Mouse (Mus musculus): Measurements from ENCODE around the gene Herc4. TPM values are rescaled to one million over a fixed set of nuclear protein-coding genes. Genes with fewer than 3 reads are reported as not detected.
A peak's percentile ranks its signal among the peaks of the same experiment; 100 is the strongest.

The Herc4 gene
- 44.1 and 46.9 TPM in 2 replicates for polyA plus RNA-seq (2016; fragmentation: Nextera tagmentation; extraction: Ambion mirVana)

- no peaks in the 10 kb centered on the region for H3K9me3 ChIP-seq
- under 1% methylated on average over 44 of the region's 44 CpGs for WGBS
- H3K27ac ChIP-seq, result peak within 1 kb of the TSS; percentile 99
- no peaks in the 10 kb centered on the region for H3K36me3 ChIP-seq
- ATAC-seq (ENCODE audit: insufficient number of reproducible peaks, insufficient read depth, low FRiP score, low TSS enrichment), result peak; percentile 100
- H3K4me3 ChIP-seq, result peak within 1 kb of the TSS; percentile 94
- H3K4me2 ChIP-seq (replicated peaks), result peak within 1 kb of the TSS; percentile 64
- H3K27me3 ChIP-seq, result no peaks in the 10 kb centered on the region
- H3K9ac ChIP-seq, result peak within 1 kb of the TSS; percentile 93
- peaks cover 8% of the 10 kb centered on the region for H3K4me1 ChIP-seq
Observed at GRCm38 (mm10) chr10:63243493-63244054, at the start of gene Herc4. Gene Herc4, plus strand, starts transcription at chr10:63243810.

DNA sequence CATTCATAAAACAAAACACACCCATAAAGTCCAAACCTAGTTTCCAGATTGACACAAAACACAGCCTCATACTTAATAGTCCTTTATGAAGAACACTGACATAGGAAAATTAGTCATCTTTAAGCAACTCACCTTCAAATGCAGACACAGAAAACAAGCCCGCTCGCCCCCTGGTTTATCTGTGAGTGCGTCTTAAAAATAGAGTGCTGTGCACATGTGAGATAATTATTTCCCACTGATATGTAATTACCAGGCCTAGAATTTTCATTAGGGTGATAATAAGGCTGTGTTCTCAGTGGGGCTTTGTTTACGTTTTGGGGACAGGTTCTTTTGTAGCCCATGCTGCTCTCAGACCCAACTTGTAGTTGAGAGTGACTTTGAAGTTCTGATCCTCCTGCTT, 44.6 kb upstream of the Herc4 start:
- Histone ChIP-seq H3K4me2 (replicated peaks) (no peak overlapping the region), H3K9me3 (no peaks in the 10 kb centered on the region), H3K36me3 (no peaks in the 10 kb centered on the region), H3K4me3 (no peak overlapping the region), H3K4me1 (no peaks in the 10 kb centered on the region), H3K27ac (no peak overlapping the region), H3K27me3 (no peaks in the 10 kb centered on the region), H3K9ac (no peak overlapping the region)
- no peak for ATAC-seq (ENCODE audit: insufficient number of reproducible peaks, insufficient read depth, low FRiP score, low TSS enrichment)
- 82% methylated on average over 4 of the region's 4 CpGs for WGBS

DNA sequence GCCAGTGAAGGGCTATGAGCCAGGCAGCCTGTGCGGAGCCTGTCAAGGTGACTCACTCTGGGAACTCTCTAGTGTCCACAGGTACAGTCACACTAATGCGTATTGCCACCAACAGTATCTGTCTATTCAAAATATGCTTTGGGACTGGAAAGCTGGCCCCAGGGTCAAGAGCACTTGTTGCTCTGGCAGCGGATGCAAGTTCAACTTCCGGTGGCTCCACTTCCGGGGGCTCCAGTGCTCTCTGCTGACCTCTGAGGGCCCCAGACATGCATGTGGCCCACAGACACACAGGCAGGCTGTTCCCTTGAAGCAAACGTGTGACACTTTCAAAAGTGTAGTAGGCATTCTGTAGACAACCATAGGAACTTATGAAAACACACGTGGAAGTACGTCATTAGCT, 42.1 kb upstream of the Herc4 start:
- H3K4me1 ChIP-seq, result no peaks in the 10 kb centered on the region
- H3K4me3 ChIP-seq, result no peak overlapping the region
- no peak overlapping the region for H3K27ac ChIP-seq
- H3K9me3 ChIP-seq, result no peaks in the 10 kb centered on the region
- ATAC-seq (ENCODE audit: insufficient number of reproducible peaks, insufficient read depth, low FRiP score, low TSS enrichment), result no peak
- H3K36me3 ChIP-seq, result no peaks in the 10 kb centered on the region
- H3K9ac ChIP-seq, result no peak overlapping the region
- no peaks in the 10 kb centered on the region for H3K27me3 ChIP-seq
- no peak overlapping the region for H3K4me2 ChIP-seq (replicated peaks)
- 68% methylated on average over 8 of the region's 8 CpGs for WGBS

GRCm38 (mm10) chr10:63203002-63203401, 40.6 kb upstream of the Herc4 start:
- H3K36me3 ChIP-seq, result no peaks in the 10 kb centered on the region
- H3K4me2 ChIP-seq (replicated peaks), result no peak overlapping the region
- no peaks in the 10 kb centered on the region for H3K9me3 ChIP-seq
- no peak overlapping the region for H3K9ac ChIP-seq
- H3K4me1 ChIP-seq, result no peaks in the 10 kb centered on the region
- no peak overlapping the region for H3K4me3 ChIP-seq
- no peak for ATAC-seq (ENCODE audit: insufficient number of reproducible peaks, insufficient read depth, low FRiP score, low TSS enrichment)
- no peak overlapping the region for H3K27ac ChIP-seq
- H3K27me3 ChIP-seq, result no peaks in the 10 kb centered on the region
- 64% methylated on average over 3 of the region's 3 CpGs for WGBS

DNA sequence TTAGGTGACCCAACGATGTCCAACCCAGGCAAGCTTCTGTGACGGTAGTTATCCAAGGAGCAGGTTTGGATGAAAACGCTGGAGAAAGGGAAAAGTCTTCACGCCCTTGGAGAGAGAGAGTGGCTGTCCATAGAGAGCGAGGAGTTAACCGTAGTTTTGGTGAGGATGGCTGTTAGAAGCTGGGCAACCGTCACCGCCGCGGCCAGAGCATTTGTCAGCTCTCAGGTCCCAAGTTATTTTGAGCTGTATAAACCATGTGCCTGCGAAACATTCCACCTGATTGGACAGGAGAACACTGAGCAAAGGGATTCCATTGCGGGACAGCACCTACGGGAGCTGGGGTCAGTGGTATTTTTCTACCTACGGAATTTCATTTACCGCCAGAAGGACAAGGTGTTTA, 39.9 kb upstream of the Herc4 start, which contains the start of gene Mypn:
TSS of gene Mypn (minus strand) at position 225 of the 400 bp plus-strand sequence.
- no peaks in the 10 kb centered on the region for H3K9me3 ChIP-seq
- no peaks in the 10 kb centered on the region for H3K27me3 ChIP-seq
- no peak within 1 kb of the TSS for H3K4me3 ChIP-seq
- no peaks in the 10 kb centered on the region for H3K36me3 ChIP-seq
- no peak within 1 kb of the TSS for H3K4me2 ChIP-seq (replicated peaks)
- 88% methylated on average over 15 of the region's 15 CpGs for WGBS
- ATAC-seq (ENCODE audit: insufficient number of reproducible peaks, insufficient read depth, low FRiP score, low TSS enrichment), result no peak
- H3K27ac ChIP-seq, result no peak within 1 kb of the TSS
- no peak within 1 kb of the TSS for H3K9ac ChIP-seq
- no peaks in the 10 kb centered on the region for H3K4me1 ChIP-seq

DNA sequence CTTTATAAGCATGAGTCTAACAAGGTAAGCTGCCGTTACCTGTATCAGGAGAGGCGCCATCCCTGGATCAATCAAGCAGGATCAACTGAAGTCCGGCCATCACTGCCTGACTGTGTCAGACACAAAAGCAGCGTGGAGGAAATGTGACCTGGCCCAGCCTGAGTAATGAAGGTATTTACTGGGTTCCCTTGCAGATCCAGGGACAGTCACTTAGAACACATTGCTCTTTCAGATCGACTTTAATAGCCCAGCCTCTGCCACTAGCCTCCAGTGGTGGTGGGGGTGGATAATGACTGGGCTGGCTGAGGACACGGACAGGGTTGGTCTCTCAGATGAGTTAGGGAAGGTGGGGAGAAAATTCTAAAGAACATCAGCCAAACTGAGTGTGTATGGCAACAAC, 34.7 kb upstream of the Herc4 start:
- H3K36me3 ChIP-seq, result no peaks in the 10 kb centered on the region
- H3K27me3 ChIP-seq, result no peaks in the 10 kb centered on the region
- no peak overlapping the region for H3K9ac ChIP-seq
- no peak overlapping the region for H3K4me2 ChIP-seq (replicated peaks)
- H3K9me3 ChIP-seq, result no peaks in the 10 kb centered on the region
- no peaks in the 10 kb centered on the region for H3K4me1 ChIP-seq
- no peak overlapping the region for H3K27ac ChIP-seq
- ATAC-seq (ENCODE audit: insufficient number of reproducible peaks, insufficient read depth, low FRiP score, low TSS enrichment), result no peak
- H3K4me3 ChIP-seq, result no peak overlapping the region
- WGBS, result 52% methylated on average over 6 of the region's 6 CpGs

DNA sequence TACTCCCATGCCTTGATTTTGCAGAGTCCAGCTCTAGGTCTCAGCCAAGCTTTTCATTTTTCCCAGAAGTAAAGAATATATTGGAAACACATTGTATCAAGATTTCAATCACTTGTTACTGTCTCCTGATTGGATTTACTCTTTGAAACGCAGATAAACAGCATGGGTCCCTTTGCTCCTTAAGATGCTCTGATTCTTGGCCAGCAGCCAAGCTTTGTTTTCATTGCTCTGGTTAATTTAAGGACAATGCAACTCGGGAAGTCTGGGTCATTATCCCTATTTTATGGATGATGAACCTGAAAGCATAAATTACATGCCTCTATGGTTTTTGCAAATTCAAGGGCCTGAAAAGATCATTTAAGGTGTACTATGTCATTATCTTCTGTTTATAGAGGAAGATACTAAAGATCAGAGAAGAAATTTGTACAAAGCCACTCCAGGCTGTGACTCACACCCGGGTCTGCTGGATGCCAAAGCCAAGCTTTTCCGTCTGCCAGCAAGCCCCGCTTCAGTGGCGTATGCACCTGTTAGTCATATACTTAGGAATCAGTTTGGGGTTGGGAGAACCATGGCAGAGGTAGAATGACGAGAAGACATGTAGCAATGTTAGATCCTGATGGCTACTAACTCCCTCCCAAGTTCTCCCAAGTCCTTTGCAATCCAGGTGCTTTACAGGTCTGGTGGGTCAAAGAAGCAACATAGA, 22.4 kb upstream of the Herc4 start:
- Histone ChIP-seq H3K4me3 (no peak overlapping the region), H3K9ac (no peak overlapping the region), H3K36me3 (no peaks in the 10 kb centered on the region), H3K4me1 (no peaks in the 10 kb centered on the region), H3K4me2 (replicated peaks) (no peak overlapping the region), H3K27ac (no peak overlapping the region), H3K9me3 (no peaks in the 10 kb centered on the region), H3K27me3 (no peaks in the 10 kb centered on the region)
- no peak for ATAC-seq (ENCODE audit: insufficient number of reproducible peaks, insufficient read depth, low FRiP score, low TSS enrichment)
- 69% methylated on average over 7 of the region's 7 CpGs for WGBS

DNA sequence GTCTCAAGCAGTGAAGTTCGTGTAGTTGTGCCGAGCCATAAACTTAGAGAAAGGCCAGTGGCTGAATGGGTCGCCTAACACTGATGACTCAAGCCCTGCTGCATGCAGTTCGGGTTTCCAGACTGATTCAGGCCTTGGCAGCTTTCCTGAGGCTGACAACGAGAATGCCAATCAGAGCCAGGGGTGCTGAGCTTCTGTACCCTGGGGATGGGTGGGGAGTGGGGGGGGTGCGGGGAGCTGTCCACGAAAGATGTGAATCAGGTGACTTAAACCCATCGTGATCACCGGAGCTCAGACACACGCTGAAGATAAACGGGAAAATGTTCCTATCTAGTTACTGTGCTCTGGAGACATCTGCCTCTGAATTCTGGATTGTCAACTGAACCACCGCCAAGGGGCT, 19.3 kb upstream of the Herc4 start:
- Histone ChIP-seq H3K36me3 (no peaks in the 10 kb centered on the region), H3K4me1 (no peaks in the 10 kb centered on the region), H3K4me2 (replicated peaks) (no peak overlapping the region), H3K9me3 (no peaks in the 10 kb centered on the region), H3K4me3 (no peak overlapping the region), H3K27ac (no peak overlapping the region), H3K9ac (no peak overlapping the region), H3K27me3 (no peaks in the 10 kb centered on the region)
- ATAC-seq (ENCODE audit: insufficient number of reproducible peaks, insufficient read depth, low FRiP score, low TSS enrichment), result no peak
- WGBS, result 78% methylated on average over 12 of the region's 12 CpGs

DNA sequence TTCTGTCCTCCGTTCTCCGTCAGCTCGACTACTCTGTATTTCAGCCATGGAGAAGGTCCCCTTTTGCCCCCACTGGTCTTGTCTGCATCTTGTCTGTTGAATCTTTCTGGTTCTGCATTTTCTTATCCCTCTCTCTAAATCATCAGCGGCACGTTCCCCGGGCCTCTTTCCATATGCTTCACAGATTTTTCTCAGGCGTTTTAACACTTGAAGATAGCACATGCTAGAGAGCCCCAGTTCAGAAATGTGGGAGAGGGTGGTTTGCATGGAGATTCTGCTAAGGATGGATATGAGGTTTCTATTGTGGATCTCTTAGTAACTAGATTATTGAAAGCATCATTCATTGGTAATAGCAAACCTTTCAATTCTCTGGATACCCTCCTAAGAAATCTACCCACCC, 13.3 kb upstream of the Herc4 start:
- Histone ChIP-seq H3K27ac (no peak overlapping the region), H3K36me3 (no peaks in the 10 kb centered on the region), H3K4me3 (no peak overlapping the region), H3K9ac (no peak overlapping the region), H3K9me3 (no peaks in the 10 kb centered on the region), H3K4me2 (replicated peaks) (no peak overlapping the region), H3K4me1 (no peaks in the 10 kb centered on the region), H3K27me3 (no peaks in the 10 kb centered on the region)
- 88% methylated on average over 7 of the region's 7 CpGs for WGBS
- ATAC-seq (ENCODE audit: insufficient number of reproducible peaks, insufficient read depth, low FRiP score, low TSS enrichment), result no peak

- H3K9ac ChIP-seq, result no peak overlapping the region
- no peaks in the 10 kb centered on the region for H3K9me3 ChIP-seq
- H3K27me3 ChIP-seq, result no peaks in the 10 kb centered on the region
- WGBS, result 35% methylated on average over 3 of the region's 5 CpGs
- no peaks in the 10 kb centered on the region for H3K4me1 ChIP-seq
- H3K27ac ChIP-seq, result no peak overlapping the region
- H3K4me2 ChIP-seq (replicated peaks), result no peak overlapping the region
- ATAC-seq (ENCODE audit: insufficient number of reproducible peaks, insufficient read depth, low FRiP score, low TSS enrichment), result no peak
- no peak overlapping the region for H3K4me3 ChIP-seq
- H3K36me3 ChIP-seq, result no peaks in the 10 kb centered on the region
Observed at GRCm38 (mm10) chr10:63230854-63231253, 12.8 kb upstream of the Herc4 start.

DNA sequence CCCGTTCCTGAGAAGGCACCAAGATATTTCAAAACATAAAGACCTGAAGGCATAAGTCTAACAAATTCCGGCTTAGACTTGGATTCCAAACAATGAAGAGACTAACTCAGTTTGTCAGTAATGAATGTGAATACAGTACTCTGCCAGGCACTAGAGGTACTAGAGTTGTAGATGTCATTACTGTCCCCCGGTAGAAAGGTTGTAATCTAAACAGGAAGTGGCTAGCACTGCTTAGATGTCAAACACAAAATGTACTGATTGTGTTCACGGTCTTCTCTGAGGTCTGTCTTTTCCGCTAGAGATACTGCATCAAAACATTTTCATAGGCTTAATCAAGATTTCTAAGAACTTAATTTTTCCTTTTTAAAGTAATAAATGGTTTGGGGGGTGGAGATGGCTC, 12.0 kb upstream of the Herc4 start:
- H3K9ac ChIP-seq, result no peak overlapping the region
- H3K4me3 ChIP-seq, result no peak overlapping the region
- H3K4me2 ChIP-seq (replicated peaks), result no peak overlapping the region
- ATAC-seq (ENCODE audit: insufficient number of reproducible peaks, insufficient read depth, low FRiP score, low TSS enrichment), result no peak
- no peaks in the 10 kb centered on the region for H3K4me1 ChIP-seq
- H3K9me3 ChIP-seq, result no peaks in the 10 kb centered on the region
- H3K27ac ChIP-seq, result no peak overlapping the region
- H3K36me3 ChIP-seq, result no peaks in the 10 kb centered on the region
- H3K27me3 ChIP-seq, result no peaks in the 10 kb centered on the region
- WGBS, result 71% methylated on average over 5 of the region's 5 CpGs

DNA sequence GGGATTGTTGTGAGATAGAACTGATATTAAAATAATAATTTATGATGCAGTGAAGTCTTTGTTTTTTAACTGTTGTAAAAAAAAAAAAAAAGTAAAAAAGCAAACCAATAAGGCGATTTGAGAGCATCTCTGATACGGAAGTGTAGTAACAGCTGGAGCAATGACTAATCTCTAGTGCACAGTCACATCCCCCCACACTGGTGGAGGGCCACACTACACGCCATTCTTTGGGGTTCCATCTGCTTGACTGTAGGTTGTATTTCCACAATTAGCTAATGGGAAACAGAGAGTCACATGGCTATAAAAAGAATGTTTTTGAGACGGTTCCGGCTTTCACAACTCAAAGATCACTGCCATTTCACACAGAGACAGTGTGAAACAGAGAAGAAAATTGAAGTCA, 9.5 kb upstream of the Herc4 start:
- H3K4me3 ChIP-seq, result no peak overlapping the region
- ATAC-seq (ENCODE audit: insufficient number of reproducible peaks, insufficient read depth, low FRiP score, low TSS enrichment), result no peak
- H3K9me3 ChIP-seq, result no peaks in the 10 kb centered on the region
- H3K4me1 ChIP-seq, result no peaks in the 10 kb centered on the region
- H3K9ac ChIP-seq, result no peak overlapping the region
- H3K27ac ChIP-seq, result no peak overlapping the region
- no peak overlapping the region for H3K4me2 ChIP-seq (replicated peaks)
- no peaks in the 10 kb centered on the region for H3K27me3 ChIP-seq
- no peaks in the 10 kb centered on the region for H3K36me3 ChIP-seq
- 77% methylated on average over 5 of the region's 5 CpGs for WGBS

Measured in embryonic facial prominence, embryonic 12.5 days (tissue).